Mouse (Mus musculus) cerebral cortex, adult 2 months (tissue): Measurements from ENCODE around the gene Tcl1.

Experiments used
- WGBS: fragments of 180-500 bp; shearing (Covaris S2); methylation state at CpG from one replicate; pipeline ENCODE4 v1.1.7; 2018; 5-methylcytosine and 5-hydroxymethylcytosine counted together

The Tcl1 gene

DNA sequence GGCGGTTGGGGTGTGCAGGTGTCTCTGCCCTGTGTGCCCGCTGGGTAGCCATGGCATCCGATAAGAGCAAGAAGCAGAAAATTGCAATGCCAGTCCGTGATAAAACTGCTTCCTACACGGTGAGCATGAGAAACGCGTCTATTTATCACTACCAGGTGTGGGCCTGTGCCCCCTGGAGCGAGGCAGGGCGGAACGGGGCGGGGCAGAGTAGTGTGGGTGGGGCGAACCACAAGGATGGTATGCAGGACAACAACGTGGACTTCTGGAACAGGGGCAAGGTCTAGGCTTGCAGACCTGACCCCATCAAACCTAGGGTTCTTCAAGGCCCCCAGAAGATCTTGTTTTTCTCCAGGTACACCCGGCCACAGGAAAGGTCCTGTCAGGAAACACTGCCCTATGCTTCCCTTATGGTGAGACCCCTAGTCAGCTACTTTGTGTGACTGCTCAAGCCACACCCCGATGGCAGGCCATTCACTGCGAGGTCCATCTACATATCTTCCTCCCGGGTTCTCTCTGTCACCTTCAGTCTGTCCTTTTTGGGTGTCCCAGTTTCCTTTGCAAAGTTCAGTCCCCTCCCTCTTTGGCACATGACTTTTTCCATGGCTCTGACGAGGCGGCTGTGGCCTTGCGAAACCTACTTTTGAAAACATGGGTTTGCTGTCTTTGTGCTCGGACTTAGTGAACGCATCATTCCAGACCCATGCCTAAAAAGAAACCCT, at the start of gene Tcl1:
Gene Tcl1, minus strand, starts transcription at position 193 of the 719 bp plus-strand sequence.
- 91% methylated on average over 22 of the region's 22 CpGs for WGBS

DNA sequence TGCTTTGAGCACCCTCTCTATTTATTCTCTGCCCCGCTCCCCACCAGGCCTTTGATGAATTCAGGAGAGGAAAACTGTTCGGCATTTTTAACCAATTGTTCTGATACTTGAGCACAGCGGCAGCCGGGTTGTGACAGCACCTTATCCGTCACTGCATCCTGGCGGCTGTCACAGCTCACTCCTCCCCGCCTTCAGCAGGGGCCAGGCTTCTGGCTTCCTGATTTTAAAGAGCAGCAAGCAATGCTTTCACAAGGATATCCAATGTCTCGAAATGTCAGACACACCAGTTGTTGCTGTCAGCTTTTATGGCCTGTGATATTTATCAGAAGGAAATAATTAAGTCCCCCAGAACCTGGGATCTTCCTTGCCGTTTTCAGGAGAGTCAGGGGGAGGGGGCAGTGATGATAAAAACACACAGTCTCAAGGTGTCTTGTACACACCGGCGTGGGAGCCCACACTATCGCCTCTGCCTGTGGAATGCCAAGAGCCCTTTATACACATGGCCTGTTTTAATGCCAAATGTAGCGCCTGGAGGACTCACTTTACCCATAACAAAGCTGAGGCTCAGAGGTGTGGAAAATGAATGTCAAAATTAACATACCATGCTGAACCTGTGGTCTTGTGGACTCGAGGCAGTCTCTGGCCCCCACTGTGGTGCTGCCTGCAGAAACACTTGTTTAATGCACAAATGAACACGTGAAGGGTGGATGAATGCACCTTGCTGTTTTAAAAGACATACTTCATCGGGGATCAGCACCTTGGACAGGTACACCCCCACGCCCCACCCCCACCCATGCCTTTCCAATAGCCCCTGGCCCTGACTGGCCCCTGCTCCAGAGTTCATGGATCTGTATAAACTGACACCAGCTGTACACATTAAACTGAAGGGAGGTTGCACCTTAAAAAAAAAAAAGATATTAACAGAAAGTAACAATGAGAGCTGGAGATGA, 48.7 kb upstream of the Tcl1 start:
- WGBS, result 76% methylated on average over 17 of the region's 17 CpGs

DNA sequence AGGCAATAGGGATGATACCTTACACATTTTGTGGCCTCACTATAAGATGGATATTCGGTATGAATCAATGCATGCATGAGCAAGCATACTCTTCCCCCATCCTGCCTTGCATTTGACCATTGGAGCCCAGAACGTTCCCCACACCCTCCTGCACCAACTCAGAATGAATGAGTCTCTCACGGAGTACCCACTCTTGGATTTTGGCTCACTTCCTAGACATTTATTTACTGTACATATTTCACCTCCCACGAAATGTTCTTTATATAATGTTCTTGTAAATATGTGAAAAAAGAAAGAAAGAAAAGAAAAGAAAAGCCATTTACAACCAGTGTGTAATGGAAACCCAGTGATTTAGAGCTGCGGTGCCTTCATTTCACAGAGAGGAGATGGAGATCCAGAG, 44.5 kb upstream of the Tcl1 start:
- WGBS, result 58% methylated on average over 5 of the region's 5 CpGs

DNA sequence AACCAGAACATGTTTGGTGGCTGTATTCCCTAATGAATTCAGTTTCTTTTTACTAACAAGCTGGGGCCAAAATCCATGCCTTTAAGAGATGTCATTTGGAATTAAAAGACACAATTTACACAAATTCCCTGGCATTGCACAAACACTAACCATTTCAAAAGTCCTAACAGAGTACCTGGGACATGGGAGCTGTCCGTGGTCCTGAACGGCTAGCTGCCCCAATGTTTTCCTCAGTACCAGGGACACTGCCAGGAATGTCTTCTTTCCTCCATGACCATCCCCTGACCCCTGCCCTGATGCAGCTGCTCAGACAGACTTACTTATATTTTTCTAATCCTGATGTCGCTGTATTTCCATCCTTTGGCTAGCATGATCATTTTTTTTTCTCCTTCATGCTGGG, 43.5 kb upstream of the Tcl1 start:
- 49% methylated on average over 3 of the region's 3 CpGs for WGBS

DNA sequence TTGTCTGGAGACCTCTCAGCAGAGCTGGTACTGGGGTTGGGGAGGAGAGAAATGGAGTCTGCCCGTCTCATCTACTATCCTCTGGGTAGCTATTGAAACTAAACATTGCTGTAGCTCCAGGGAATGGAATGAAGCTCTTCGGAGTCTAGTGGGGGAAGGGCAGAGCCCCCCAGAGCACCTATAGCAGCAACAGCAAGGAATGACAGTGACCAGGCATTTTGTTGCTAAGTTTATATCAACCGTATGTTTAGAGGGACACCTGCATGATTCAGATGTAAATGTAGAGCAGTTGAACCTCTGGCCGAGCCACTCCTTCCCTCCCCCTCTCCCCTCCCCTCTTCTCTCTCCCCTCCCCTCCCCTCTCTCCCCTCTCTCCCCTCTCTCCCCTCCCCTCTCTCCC, 36.6 kb upstream of the Tcl1 start:
- 35% methylated on average over 4 of the region's 4 CpGs for WGBS

DNA sequence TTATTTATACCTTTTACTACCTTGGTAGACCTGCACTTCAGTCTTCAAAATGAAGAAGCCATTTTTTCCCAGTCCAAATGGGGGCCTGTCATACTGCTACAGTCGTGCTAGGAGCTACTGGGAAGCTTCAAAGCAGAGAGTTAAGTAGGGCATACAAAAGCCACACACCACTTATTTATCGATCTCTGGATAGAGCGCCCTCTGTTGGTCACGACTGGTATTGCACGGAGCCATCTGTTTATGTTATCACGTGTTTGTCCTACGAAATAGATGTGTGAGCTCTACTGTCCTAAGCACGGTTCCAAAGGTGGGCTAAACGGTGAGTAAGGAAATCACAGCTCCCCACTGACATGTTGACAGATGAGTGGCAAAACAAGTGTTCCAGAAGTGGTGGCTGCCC, 36.2 kb upstream of the Tcl1 start:
- WGBS, result 11% methylated on average over 9 of the region's 9 CpGs

DNA sequence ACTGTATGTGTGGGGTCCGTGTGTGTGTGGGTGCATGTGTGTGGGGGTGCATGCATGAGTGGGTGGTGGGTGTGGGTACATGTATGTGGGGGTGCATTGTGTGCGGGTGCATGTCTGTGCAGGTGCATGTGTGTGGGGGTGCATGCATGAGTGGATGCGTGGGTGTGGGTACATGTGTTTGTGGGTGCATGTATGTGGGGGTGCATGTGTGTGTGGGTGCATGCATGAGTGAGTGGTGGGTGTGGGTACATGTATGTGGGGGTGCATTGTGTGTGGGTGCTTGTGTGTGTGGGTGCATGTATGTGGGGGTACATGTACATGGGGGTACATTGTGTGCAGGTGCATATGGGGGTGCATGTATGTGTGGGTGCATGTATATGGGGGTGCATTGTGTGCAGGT, 31.2 kb upstream of the Tcl1 start:
- WGBS, result 94% methylated on average over 3 of the region's 3 CpGs

DNA sequence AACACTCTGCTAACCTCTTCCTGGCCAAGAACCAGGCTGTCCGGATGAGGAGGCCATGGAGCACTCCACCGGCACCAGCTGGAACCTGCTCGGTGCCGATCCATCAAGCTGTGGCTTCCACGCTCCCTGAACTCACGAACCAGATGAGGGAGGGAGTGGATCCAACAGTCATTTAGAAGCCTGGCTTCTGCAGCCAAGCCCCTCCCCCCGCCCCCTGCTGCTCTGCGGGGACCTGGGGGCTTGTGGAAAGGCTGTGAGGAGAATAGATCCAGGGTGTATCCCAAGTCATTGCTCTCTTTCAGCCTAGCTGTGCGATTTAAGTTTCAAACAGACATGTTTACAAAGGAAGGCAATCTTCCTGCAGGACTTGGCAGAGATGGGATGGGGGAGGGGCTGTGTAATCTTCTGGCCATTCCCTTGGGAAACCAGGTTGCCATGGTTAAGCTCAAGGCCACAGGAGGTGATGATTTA, 26.2 kb upstream of the Tcl1 start:
- 16% methylated on average over 9 of the region's 9 CpGs for WGBS

DNA sequence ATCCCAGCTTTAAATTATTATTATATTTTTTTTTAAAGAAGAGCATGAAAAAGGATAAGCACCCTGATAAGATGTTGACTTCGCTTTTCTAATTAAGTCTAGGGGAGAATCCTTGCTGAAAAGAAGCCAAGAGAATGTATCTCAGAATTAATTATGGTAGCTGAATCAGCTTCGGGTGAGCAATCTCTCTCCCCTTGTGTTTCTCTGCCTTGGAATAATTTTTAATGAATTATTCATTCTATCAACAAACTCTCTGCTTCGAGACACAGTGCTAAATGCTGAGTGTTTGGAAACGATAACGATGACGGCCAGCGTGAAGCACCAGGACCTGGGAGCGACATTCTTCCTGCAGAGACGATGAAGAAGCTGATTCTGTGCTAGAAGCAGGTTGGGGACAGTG, 16.5 kb upstream of the Tcl1 start:
- WGBS, result 59% methylated on average over 9 of the region's 9 CpGs

DNA sequence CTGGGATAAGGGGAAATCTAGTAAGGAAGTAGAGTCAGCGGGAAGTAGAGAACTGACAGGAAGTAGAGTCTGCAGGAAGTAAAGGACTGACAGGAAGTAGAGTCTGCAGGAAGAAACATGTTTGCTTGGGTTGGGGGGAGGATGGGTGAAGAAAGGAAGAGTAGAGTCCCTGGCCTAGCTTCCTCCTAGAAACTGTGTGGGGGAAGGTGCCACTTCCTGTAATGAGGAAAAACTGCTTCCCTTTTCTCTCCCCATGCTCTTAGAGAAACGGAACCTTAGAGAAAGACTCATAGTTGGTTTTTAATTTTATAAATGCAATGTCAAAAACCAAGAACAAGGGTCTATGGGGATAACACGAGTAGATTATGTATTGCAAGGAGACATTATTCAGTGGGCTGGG, 12.5 kb upstream of the Tcl1 start:
- WGBS, result 84% methylated on average over 3 of the region's 3 CpGs

DNA sequence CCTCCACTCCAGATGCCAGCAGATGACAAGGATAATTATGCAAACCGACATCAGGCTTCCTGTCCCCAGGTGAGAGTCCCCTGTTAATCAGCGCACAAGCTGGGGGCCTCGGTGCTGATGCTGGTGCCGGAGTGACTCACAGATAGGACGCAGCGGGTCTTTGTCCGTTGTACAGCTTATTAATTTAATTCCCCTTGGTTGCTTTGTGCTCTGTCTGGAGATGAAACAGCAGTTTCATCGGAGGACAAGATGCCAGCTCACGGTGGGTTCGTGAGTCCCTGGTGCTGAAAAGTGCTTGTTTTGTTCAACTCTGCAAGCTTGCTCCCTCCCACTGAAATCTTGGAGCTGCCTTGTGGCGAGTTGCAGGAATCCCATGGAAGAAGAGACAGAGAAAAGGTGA, 11.8 kb upstream of the Tcl1 start:
- 72% methylated on average over 11 of the region's 11 CpGs for WGBS

DNA sequence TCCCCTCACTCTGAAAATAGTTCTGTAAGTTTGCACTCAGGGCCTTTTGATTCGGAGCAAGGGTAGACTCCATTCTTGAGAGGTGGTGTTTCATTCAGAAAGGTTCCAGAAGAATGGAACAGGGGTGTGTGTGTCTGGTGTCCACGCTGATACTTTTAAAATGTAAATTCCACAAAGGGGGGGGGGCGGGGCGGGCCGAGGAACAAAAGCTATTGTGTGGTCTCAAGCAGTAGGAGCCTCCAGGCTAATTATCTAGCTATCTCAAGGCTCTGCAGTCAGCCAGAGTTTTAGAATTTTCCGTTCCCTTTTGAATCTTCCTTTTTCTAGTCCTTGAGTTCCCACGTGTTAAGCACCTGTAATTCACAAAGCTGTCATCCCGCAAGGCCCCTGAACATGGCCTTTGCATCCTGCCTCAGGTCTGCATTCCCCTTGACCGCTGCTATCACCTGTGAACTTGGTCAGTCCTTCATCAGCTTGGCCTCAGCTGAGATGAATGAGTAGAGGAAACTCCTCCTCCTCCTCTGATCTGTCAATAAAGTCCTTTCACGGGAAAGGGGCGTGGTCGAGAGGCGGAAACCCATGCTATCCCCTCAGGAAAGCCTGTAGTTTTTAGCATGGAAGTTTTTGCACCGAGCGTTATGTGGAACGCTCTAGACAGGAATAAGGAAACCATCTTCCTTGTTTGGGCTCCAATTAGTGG, 2.2 kb upstream of the Tcl1 start:
- WGBS, result 51% methylated on average over 16 of the region's 16 CpGs

DNA sequence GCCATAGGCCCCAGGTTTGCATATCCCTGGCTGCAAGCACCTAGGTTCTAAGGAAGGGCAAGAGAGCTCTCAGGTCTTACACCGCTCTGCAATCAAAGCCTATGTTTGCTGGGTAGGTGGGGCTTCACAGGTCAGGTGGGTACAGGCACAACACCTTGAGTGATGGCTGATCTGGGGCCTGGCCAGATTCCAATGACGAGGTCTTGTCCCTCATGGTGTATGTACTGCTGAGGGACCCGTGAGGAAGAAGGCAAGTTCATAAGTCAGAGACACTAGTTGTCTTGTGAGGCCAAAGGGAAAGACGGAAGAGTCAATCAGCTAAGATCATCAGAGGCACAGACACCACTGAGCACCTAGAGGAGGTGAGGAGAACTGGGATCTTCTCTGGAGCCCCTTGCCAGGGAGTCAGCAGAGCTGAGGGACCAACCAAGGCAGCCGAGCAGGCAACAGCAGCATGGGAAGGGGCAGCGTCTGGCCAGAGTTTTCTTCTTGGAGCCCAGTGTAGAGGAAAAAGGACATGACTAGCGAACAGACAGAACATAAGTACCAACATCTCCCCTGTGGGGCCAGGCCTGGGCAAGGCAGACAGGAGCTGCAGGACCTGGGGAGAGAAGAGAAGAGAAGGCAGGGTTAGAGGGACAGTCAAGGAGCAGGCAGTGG, 5.4 kb downstream of the Tcl1 start:
- WGBS, result 94% methylated on average over 7 of the region's 7 CpGs

DNA sequence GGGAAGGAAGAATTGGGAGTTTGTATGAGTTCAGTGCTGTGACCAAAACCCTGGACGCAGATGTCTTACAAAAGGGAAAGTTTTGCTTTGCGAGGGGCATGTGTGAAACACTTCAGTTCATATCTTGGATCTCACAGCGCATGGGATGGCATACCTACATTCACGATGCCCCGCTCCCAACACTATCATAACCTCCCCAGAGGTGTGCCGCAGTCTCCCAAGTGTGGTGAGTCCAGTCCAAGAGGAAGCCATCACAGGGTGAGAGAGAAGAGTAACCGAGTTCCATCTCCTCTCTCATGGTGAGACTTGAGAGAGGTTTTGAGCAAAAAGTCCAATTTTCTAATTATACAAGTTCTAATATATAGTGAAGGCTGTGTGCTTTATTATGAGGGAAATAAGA, 13.4 kb downstream of the Tcl1 start:
- WGBS, result 96% methylated on average over 7 of the region's 7 CpGs

DNA sequence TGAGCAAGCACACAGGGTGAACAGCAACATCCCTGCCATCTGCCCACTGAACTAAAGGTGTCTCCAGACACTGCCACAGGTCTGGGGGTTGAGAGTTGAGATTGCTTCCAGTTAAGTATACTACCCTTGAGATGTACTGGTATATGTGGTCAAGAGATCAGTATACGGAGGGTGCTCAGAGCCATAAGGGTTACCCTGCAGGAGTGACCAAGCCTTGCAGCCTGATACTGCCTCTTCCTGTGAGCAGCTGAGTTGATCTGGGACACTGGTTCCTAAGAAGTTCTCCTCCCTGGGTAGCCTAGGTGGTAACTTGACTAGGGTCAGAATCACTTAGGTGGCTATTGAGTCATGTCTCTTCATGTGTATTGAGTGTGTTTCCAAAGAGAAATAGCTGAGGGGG, 14.2 kb downstream of the Tcl1 start:
- 96% methylated on average over 1 of the region's 1 CpGs for WGBS

DNA sequence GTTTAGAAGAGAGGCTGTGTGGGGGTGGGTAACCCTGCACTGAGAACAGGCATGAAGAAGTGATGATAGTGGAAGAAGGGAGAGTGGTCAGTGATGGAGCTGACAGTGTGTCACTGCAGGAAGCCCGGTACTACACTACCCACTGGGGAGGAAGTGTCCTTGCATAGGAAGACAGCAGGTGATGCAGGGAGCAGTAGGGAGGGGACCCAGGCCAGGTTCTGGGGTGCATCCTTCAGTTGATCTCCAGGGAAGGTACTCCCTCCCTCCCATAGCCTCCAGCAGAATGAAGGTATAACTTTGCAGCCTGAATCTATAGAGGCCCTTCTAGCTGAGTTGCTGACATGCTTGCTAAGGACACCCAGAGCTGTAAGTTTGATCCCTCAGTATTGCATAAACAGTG, 15.5 kb downstream of the Tcl1 start:
- 95% methylated on average over 1 of the region's 1 CpGs for WGBS

DNA sequence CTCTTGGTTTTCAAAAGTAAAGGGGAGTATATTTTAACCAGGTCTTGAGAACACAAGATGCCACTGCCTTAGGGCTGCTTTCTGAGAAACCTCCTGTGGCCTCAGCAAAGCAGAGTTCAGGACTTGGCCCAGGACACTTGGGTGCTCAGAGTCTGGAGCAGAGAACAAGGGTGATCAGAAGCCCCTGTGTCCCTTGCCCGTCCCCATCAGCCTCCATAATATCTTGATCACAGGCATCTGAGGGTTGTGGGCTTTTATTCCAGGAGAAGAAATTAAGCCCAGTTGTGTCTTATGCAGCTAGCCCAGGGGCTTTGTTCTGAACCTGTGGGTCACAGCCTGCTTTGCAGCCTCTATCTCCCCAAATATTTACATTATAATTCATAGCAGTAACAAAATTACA, 20.9 kb downstream of the Tcl1 start, which contains the start of gene Tcl1b4:
Gene Tcl1b4, plus strand, starts transcription at position 301 of the 400 bp plus-strand sequence.
- WGBS, result 85% methylated on average over 1 of the region's 1 CpGs

DNA sequence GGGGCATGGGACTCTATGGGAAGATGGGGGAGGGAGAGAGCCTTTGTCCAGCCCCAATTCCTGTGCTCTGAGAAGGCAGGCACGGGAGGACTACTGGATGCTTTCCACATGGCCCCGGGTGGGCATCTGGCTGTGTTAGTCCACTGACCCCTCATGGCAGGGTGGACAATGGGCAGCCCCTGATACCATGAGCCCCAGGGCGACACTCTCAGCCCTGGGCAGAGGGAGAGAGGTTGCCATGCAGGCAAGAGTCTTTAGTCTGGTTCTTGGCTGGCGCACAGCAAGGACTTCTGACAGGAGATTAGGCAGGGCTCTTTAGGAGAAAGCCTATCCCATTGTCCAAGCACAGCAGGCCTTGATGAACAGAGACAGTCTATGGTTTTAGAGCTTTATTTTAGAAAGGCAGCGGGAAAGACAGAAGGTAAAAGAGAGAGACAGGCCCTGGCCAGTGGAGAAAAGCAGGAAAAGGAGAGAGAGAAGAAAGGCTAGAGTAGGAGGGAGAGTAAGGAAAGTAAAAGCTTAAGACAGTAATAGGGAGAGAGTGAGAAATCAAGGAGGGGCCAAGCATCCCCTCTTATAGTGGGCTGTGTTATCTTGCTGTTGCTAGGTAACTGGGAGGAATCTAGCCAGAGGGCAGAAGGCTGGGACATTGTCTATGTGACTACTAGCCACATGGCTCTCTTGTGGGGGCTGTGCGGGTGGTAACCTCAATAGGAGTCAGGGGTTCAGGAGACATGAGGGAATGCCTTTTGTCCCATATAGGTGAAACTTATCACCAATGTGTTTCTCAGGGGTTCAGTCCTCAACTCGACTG, 22.7 kb downstream of the Tcl1 start:
- WGBS, result 52% methylated on average over 7 of the region's 7 CpGs

DNA sequence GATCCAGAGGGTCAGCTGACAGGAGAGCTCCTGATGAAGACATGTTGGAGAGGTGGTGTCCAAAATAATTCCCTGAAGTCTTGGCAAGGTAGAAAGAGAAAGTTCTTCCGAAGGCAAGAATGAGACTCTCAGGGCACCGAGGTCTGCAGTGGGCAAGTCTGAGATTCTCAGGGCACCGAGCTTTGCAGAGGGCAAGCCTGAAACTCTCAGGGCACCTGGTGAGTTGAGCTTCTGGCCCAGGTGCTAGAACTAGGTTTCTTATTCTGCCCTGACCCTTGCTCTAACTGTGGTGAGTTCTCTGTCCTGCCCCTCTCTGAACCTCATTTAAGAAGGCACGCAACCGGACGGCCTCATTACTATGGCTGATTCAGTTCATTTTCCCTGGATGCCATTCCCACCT, 31.9 kb downstream of the Tcl1 start, which contains the start of gene Tcl1b3:
Gene Tcl1b3, plus strand, starts transcription at position 301 of the 400 bp plus-strand sequence.
- WGBS, result 95% methylated on average over 6 of the region's 6 CpGs

DNA sequence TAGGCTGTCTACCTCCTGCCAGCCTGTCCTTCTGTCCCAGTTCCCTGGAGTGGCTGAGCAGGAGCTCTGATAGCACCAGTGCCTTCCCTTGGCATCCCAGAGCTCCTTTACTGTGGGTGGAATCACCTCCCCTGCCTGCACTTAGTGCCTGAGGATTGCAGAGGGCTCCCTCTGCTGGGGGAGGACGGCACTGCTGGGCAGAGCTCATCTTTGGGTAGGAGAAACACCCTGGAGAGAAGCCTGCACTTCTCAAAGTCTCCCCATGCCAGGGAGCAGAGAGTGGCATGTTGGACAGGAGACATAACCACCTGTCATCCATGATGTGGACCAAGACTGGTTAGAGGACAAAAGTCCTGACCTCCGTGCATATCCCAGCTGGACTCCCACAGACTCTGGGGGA, 33.6 kb downstream of the Tcl1 start:
- 49% methylated on average over 2 of the region's 2 CpGs for WGBS
